Mouse (Mus musculus) olfactory bulb, adult 2 months (tissue): ENCODE results near the gene P4ha1.

Source experiments
- CTCF ChIP-seq: fragments of 200-500 bp; IDR thresholded peaks from 2 replicates; pipeline ENCODE4 v1.5.1; 2012; ENCODE audit warnings: low read depth, mild to moderate bottlenecking, low read length, moderate library complexity; ENCODE audit not compliant: insufficient read depth
- POLR2A ChIP-seq: fragments of 200-500 bp; IDR thresholded peaks from 2 replicates; pipeline ENCODE4 v1.6.1; 2012; ENCODE audit warnings: mild to moderate bottlenecking, low read depth, low read length, moderate library complexity; ENCODE audit not compliant: insufficient read depth

- no peak for TF ChIP-seq POLR2A
- TF ChIP-seq CTCF, result no peak
Measured at GRCm38 (mm10) chr10:59364551-59364950, 41.5 kb downstream of the P4ha1 start.
